Mouse (Mus musculus): ENCODE measurements around the gene Smad6. TPM values are rescaled to one million over a fixed set of nuclear protein-coding genes. Genes with fewer than 3 reads are reported as not detected.

The Smad6 gene
- polyA plus RNA-seq, 1 experiment from 2014 or later: 2.0 TPM

- Histone ChIP-seq H3K27ac (replicated peaks; ENCODE audit: low read depth, low read length) (no peak overlapping the region), H3K4me3 (replicated peaks; ENCODE audit: low read depth, low read length) (no peak overlapping the region), H3K9me3 (ENCODE audit: control insufficient read depth, low read length) (no peaks in the 10 kb centered on the region), H3K36me3 (ENCODE audit: control insufficient read depth, insufficient read depth, low read length) (no peaks in the 10 kb centered on the region), H3K4me1 (ENCODE audit: control insufficient read depth, insufficient read depth, low read length) (peaks cover 19% of the 10 kb centered on the region), H3K9ac (replicated peaks; ENCODE audit: low read length) (no peak overlapping the region), H3K4me2 (ENCODE audit: low read length) (no peak overlapping the region), H3K27me3 (ENCODE audit: control insufficient read depth, insufficient read depth, low read length) (no peaks in the 10 kb centered on the region)
- ATAC-seq (ENCODE audit: low FRiP score, low TSS enrichment) (no peak), DNase-seq (no peak)
- 46% methylated on average over 4 of the region's 4 CpGs for WGBS
These were observed 31.9 kb upstream of the Smad6 start for GRCm38 (mm10) chr9:64053786-64054185.

- Histone ChIP-seq H3K27me3 (ENCODE audit: control insufficient read depth, insufficient read depth, low read length) (no peaks in the 10 kb centered on the region), H3K27ac (replicated peaks; ENCODE audit: low read depth, low read length) (no peak overlapping the region), H3K36me3 (ENCODE audit: control insufficient read depth, insufficient read depth, low read length) (no peaks in the 10 kb centered on the region), H3K4me2 (ENCODE audit: low read length) (no peak overlapping the region), H3K9me3 (ENCODE audit: control insufficient read depth, low read length) (no peaks in the 10 kb centered on the region), H3K4me3 (replicated peaks; ENCODE audit: low read depth, low read length) (no peak overlapping the region), H3K4me1 (ENCODE audit: control insufficient read depth, insufficient read depth, low read length) (peaks cover 8% of the 10 kb centered on the region; the same call in 1 of the 2 replicates), H3K9ac (replicated peaks; ENCODE audit: low read length) (no peak overlapping the region)
- ATAC-seq (ENCODE audit: low FRiP score, low TSS enrichment) (no peak), DNase-seq (no peak)
- WGBS: 87% methylated on average over 2 of the region's 2 CpGs
These were observed 29.4 kb upstream of the Smad6 start for GRCm38 (mm10) chr9:64051241-64051640.

- no peak overlapping the region for H3K4me3 ChIP-seq (replicated peaks; ENCODE audit: low read depth, low read length)
- WGBS: 37% methylated on average over 8 of the region's 8 CpGs
These were observed 28.7 kb upstream of the Smad6 start for GRCm38 (mm10) chr9:64050513-64051065.

GRCm38 (mm10) chr9:64049471-64050380 lies 27.9 kb upstream of the Smad6 start:
- H3K9me3 ChIP-seq (ENCODE audit: control insufficient read depth, low read length): no peaks in the 10 kb centered on the region
- H3K27me3 ChIP-seq (ENCODE audit: control insufficient read depth, insufficient read depth, low read length): no peaks in the 10 kb centered on the region
- WGBS: 9% methylated on average over 32 of the region's 32 CpGs
- peak; percentile 81 for DNase-seq
- H3K4me2 ChIP-seq (ENCODE audit: low read length): peak overlapping the region; percentile 65
- H3K9ac ChIP-seq (replicated peaks; ENCODE audit: low read length): peak overlapping the region; percentile 37
- H3K4me1 ChIP-seq (ENCODE audit: control insufficient read depth, insufficient read depth, low read length): peaks cover 14% of the 10 kb centered on the region
- H3K36me3 ChIP-seq (ENCODE audit: control insufficient read depth, insufficient read depth, low read length): no peaks in the 10 kb centered on the region
- ATAC-seq (ENCODE audit: low FRiP score, low TSS enrichment): peak; percentile 58; the same call in 1 of the 2 replicates
- peak overlapping the region; percentile 28 for H3K4me3 ChIP-seq (replicated peaks; ENCODE audit: low read depth, low read length)
- H3K27ac ChIP-seq (replicated peaks; ENCODE audit: low read depth, low read length): no peak overlapping the region

More at GRCm38 (mm10) chr9:64050513-64051065, 28.7 kb upstream of the Smad6 start:
- Histone ChIP-seq H3K9ac (replicated peaks; ENCODE audit: low read length) (no peak overlapping the region), H3K9me3 (ENCODE audit: control insufficient read depth, low read length) (no peaks in the 10 kb centered on the region), H3K27me3 (ENCODE audit: control insufficient read depth, insufficient read depth, low read length) (no peaks in the 10 kb centered on the region), H3K4me1 (ENCODE audit: control insufficient read depth, insufficient read depth, low read length) (peaks cover 8% of the 10 kb centered on the region), H3K4me2 (ENCODE audit: low read length) (peak overlapping the region; percentile 65), H3K36me3 (ENCODE audit: control insufficient read depth, insufficient read depth, low read length) (no peaks in the 10 kb centered on the region), H3K27ac (replicated peaks; ENCODE audit: low read depth, low read length) (no peak overlapping the region)
- DNase-seq (no peak), ATAC-seq (ENCODE audit: low FRiP score, low TSS enrichment) (no peak)

GRCm38 (mm10) chr9:64045117-64045890 lies 23.4 kb upstream of the Smad6 start:
- H3K4me3 ChIP-seq (replicated peaks; ENCODE audit: low read depth, low read length): no peak overlapping the region
- no peaks in the 10 kb centered on the region for H3K27me3 ChIP-seq (ENCODE audit: control insufficient read depth, insufficient read depth, low read length)
- WGBS: 31% methylated on average over 14 of the region's 14 CpGs
- no peak overlapping the region; the same call in 1 of the 2 replicates for H3K9ac ChIP-seq (replicated peaks; ENCODE audit: low read length)
- ATAC-seq (ENCODE audit: low FRiP score, low TSS enrichment) (no peak), DNase-seq (peak; percentile 44)
- H3K36me3 ChIP-seq (ENCODE audit: control insufficient read depth, insufficient read depth, low read length): no peaks in the 10 kb centered on the region
- H3K27ac ChIP-seq (replicated peaks; ENCODE audit: low read depth, low read length): no peak overlapping the region
- H3K9me3 ChIP-seq (ENCODE audit: control insufficient read depth, low read length): no peaks in the 10 kb centered on the region
- H3K4me1 ChIP-seq (ENCODE audit: control insufficient read depth, insufficient read depth, low read length): peaks cover 14% of the 10 kb centered on the region
- no peak overlapping the region for H3K4me2 ChIP-seq (ENCODE audit: low read length)

- no peak overlapping the region for H3K27ac ChIP-seq (replicated peaks; ENCODE audit: low read depth, low read length)
- H3K9ac ChIP-seq (replicated peaks; ENCODE audit: low read length): no peak overlapping the region
- H3K4me2 ChIP-seq (ENCODE audit: low read length): no peak overlapping the region
- H3K4me1 ChIP-seq (ENCODE audit: control insufficient read depth, insufficient read depth, low read length): peaks cover 6% of the 10 kb centered on the region
- WGBS: 69% methylated on average over 8 of the region's 8 CpGs
- DNase-seq: no peak
- H3K9me3 ChIP-seq (ENCODE audit: control insufficient read depth, low read length): no peaks in the 10 kb centered on the region
- ATAC-seq (ENCODE audit: low FRiP score, low TSS enrichment): no peak
- H3K4me3 ChIP-seq (replicated peaks; ENCODE audit: low read depth, low read length): no peak overlapping the region
- no peaks in the 10 kb centered on the region for H3K27me3 ChIP-seq (ENCODE audit: control insufficient read depth, insufficient read depth, low read length)
- no peaks in the 10 kb centered on the region for H3K36me3 ChIP-seq (ENCODE audit: control insufficient read depth, insufficient read depth, low read length)
These were observed 22.5 kb upstream of the Smad6 start for GRCm38 (mm10) chr9:64044343-64044742.

DNA sequence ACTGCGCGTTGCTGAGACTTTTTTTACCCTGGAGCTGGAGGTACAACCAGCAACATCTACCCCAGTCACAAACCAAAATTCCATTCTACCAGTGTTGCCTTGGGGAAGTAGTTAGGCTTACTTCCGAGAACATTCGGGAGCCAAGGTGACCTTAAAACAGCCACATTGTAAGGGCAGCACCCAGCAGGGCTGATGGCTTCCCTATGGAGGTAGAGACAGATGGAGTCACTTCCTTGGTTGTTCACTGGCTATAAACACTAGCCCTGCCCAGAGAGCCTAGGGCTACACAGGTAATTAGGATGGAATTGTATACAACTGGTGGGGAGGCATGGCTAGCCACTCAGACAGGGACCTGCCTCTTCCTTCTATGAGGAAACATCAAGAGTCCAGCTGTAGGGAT lies 21.1 kb upstream of the Smad6 start:
- 91% methylated on average over 4 of the region's 4 CpGs for WGBS
- H3K27ac ChIP-seq (replicated peaks; ENCODE audit: low read depth, low read length): no peak overlapping the region
- H3K4me1 ChIP-seq (ENCODE audit: control insufficient read depth, insufficient read depth, low read length): peaks cover 6% of the 10 kb centered on the region
- H3K27me3 ChIP-seq (ENCODE audit: control insufficient read depth, insufficient read depth, low read length): no peaks in the 10 kb centered on the region
- H3K9ac ChIP-seq (replicated peaks; ENCODE audit: low read length): no peak overlapping the region
- H3K4me3 ChIP-seq (replicated peaks; ENCODE audit: low read depth, low read length): no peak overlapping the region
- no peak for DNase-seq
- H3K4me2 ChIP-seq (ENCODE audit: low read length): no peak overlapping the region
- no peaks in the 10 kb centered on the region for H3K9me3 ChIP-seq (ENCODE audit: control insufficient read depth, low read length)
- ATAC-seq (ENCODE audit: low FRiP score, low TSS enrichment): no peak
- H3K36me3 ChIP-seq (ENCODE audit: control insufficient read depth, insufficient read depth, low read length): no peaks in the 10 kb centered on the region

DNA sequence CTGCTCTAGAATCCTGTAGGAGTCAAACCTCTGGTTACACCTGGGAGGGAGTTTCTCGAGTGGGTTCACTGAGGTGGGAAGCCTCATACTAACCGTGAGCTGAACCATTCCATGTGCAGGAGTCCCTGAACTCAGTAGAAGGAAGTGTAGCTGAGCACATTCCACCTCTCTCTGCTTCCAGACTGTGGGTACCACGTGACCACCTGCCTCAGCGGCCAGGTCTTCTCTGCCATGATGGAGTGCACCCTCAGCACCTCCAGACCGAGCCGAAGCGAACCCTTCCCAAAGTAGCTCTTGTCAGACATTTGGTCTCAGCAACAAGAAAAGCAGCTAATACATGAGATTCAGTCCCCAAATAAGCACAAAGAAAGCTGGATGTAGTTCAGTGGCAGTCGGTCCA lies 20.4 kb upstream of the Smad6 start:
- no peak for ATAC-seq (ENCODE audit: low FRiP score, low TSS enrichment)
- H3K9ac ChIP-seq (replicated peaks; ENCODE audit: low read length): no peak overlapping the region
- no peaks in the 10 kb centered on the region for H3K27me3 ChIP-seq (ENCODE audit: control insufficient read depth, insufficient read depth, low read length)
- H3K27ac ChIP-seq (replicated peaks; ENCODE audit: low read depth, low read length): no peak overlapping the region
- H3K4me1 ChIP-seq (ENCODE audit: control insufficient read depth, insufficient read depth, low read length): peaks cover 6% of the 10 kb centered on the region
- no peaks in the 10 kb centered on the region for H3K36me3 ChIP-seq (ENCODE audit: control insufficient read depth, insufficient read depth, low read length)
- no peak overlapping the region for H3K4me3 ChIP-seq (replicated peaks; ENCODE audit: low read depth, low read length)
- no peak overlapping the region for H3K4me2 ChIP-seq (ENCODE audit: low read length)
- WGBS: 85% methylated on average over 8 of the region's 8 CpGs
- DNase-seq: no peak
- no peaks in the 10 kb centered on the region for H3K9me3 ChIP-seq (ENCODE audit: control insufficient read depth, low read length)

All from midbrain, embryonic 14.5 days (tissue).